Mouse (Mus musculus) liver (tissue): Measurements from ENCODE around the gene Mettl7a1.
A peak's percentile ranks its signal among the peaks of the same experiment; 100 is the strongest.
"Not testable (repeated sequence)": the region's sequence is repeated elsewhere in the genome, so short reads cannot be mapped to it uniquely, and the experiment has no call there.

ENCODE experiments used
- DNase-seq: peaks from one replicate; pipeline ENCODE4 v3.0.0-alpha.2; 2020; ENCODE audit warnings: mixed read lengths

Mettl7a1 gene

DNA sequence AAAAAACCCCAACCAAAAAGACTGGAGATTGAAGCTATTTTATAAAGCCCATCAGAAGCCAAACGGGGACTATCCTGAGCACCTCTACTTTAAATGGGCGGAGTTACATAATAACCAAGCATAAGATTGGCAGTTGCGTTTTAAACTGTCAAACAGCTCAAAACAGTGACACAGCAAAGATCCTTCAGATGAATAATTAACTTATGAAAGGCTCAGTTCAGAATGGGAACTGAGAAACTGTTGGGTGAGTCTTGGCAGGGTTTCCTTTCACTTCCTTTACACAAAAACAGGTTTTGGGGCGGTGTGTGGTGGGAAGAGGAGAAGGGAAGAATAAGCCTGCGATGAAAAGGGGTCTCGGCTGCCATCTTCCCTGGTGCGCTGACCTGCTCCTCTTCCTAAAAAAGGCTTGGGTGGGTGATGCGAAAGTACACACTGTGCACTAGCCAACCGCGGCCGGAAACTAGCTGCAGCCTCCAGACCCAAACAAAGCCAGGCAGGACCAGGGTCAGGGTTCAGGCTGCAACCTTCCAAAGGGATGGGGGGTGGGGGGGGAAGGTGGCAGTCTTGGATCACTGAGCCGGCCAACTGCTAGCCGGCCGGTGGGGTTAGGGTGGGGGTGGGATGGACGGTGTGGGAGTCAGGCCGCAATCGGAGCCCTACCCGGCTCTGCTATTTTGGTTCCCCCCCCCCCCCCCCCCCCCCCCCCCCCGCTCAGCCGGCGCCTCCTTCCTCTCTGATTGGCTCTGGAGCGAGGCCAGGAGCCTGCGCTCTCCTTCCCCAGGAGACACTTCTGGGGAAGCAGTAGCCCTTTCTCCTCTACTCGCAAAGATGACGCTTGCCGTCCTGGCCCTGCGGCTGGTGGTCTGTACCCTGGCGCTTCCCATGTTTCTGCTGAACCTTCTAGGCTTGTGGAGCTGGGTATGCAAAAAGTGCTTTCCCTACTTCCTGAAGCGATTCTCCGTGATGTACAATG lies at the start of gene Mettl7a1:
Gene Mettl7a1, plus strand, starts transcription at position 122 of the 973 bp plus-strand sequence.
- DNase-seq: peak; percentile 84

DNA sequence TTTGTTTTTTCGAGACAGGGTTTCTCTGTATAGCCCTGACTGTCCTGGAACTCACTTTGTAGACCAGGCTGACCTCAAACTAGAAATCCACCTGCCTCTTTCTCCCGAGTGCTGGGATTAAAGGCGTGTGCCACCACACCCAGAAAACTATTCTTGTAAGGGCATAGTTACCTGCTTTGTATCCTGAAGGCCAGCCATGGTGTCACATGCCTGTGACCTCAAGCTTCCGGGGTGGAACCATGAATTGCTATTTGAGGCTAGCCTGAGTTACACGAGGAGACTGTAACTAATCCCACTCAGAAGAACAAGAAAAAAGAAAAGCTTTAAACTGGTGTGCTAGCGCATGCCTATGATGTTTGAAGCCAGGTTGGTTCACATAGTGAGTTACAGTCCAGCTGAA lies 47.6 kb upstream of the Mettl7a1 start:
- DNase-seq: no peak

DNA sequence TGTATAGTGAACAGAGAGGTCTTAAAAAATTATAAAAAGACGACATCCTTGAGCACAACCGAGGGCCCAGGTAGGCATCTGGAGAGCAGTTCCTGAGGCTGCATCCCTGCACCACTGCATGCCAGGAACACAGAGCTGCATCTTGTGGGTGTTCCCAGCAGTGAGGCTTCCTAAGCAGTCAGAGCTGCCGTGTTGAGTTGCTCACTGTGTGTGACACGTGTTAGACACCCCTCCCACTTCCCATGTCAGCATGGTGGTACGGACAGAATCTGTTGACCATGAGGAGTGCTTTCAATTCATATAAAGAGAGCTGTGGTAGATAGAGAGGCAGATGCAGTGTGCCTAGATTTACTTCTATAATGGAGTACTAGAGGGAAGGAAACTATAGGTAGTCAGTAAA lies 46.6 kb upstream of the Mettl7a1 start:
- DNase-seq: no peak

DNA sequence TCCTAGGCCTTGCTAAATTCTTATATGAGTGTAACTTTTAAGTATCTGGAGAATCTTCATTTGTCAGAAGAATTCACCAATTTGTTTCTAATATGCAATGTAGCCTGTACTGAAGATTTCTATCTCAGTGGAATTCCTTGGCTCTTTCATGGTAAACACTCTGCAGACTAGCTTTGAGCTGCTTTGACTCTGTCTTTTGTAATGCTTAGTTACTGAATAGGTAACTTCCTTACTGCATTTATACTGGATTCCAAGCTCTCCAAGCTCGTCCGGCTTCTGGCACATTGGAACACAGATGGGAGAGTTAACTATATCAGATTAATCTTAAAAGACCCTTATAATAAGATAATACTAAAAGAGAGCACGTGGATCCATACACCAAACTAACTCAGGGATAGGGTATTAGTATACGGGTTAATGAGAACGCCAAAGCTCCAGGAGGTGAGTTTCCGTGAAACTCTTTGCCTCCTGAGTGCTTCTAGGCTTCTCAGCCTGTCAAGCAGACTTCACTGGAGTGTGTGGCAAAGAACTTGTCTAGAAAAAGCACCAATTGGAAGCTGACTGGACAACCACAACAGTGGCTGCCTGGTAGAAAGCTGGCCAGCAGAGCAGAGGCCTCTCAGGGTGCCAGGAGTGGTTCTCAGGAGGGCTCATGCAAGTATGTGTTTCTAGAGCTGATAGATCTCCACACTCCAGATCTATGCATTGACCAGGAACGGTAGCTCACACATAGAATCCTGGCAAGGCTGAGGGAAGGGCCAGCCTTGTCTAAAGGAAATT lies 45.1 kb upstream of the Mettl7a1 start:
- no peak for DNase-seq

DNA sequence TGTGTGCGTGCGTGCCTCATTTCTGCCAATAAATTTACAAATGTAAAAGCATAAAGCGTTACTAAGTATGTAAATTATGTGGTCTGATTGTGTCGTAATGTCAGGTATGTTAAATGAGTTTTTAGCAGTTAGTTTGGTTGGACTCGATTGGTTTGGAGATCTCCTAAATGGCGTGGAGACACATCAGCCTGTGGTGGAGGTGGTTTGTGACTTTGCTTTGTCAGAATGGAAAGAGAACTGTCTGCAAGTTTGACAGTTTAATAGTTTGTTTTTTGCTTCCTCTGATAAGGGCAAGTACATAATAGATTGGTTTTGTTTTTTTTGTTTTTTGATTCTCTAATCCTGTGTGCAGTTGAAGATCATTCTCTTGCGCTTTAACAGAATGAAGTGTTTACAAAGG lies 43.6 kb upstream of the Mettl7a1 start:
- DNase-seq: not testable (repeated sequence)

DNA sequence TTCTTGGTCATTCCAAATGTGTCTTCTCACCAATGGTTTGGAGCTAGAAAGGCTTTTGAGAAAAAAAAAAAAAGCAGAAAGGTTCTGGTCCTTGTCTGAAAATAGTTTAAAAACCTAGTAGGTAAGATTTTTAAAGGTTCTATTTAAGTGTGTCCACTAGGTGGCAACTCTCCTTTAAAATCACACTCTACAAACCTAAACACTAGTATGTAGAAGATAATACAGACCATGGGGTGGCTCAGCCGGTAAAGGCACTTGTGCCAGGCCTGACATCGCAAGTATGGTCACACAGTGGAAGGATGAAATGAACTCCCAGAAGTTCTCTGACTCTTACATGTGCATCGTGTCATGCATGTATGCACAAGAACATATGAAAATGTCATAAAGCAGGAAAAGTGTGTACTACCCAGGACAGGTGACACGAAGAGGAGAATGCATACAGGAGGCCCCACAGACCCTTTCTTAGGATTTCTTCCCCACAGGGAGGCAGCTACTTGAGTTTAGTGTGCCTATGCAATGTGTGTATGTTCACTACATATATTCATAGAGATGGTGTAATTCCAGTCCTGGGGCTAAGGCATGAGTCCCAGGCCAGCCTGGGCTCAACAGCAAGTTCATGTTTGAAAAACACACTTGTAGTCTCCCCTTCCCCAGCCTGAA lies 40.6 kb upstream of the Mettl7a1 start:
- no peak for DNase-seq

DNA sequence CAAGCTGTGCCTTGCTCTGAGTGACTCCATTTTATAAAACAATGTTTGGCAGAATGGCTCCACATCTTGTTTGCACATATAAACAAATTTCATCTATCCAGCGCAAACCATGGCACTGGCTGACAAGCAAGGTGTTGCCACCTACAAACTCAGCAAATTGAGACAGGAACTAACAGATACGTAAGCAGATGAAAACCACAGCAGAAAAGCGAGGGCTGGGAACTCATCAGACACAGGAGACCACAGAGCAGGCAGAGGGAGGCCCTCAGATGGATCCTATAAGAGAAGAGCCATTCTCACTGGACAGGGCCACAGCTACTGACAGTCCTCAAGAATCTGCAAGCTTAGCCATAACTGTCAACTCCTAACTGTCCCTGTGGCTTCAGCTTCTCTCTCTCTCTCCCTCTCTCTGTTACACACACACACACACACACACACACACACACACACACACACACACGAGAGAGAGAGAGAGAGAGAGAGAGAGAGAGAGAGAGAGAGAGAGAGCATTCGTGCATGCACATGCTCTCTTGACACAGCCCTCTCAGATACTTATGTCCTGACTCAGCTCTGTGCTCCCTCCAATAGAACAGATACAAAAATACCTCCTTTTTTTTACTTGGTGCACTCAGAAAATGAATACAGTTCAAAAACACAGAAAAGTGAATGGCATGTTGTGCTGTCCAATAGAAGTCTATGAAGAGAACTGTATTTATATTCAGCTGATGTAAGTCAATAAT lies 38.2 kb upstream of the Mettl7a1 start:
- DNase-seq: no peak

DNA sequence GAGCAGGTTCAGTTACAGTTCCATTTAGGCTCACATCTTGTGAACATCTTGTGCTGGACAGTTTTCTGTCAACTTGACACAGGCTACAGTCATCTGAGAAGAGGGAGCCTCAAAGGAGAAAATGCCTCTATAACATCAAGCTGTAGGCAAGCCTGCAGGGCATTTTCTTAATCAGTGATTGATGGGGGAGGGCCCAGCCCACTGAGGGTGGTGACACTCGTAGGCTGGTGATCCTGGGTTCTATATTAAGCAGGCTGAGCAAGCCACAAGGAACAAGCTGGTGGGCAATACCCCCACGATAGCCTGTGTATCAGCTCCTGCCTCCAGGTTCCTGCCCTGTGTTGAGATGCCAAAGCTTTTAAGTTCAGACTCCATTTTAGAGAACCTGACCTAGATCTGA lies 35.0 kb upstream of the Mettl7a1 start:
- DNase-seq: no peak

DNA sequence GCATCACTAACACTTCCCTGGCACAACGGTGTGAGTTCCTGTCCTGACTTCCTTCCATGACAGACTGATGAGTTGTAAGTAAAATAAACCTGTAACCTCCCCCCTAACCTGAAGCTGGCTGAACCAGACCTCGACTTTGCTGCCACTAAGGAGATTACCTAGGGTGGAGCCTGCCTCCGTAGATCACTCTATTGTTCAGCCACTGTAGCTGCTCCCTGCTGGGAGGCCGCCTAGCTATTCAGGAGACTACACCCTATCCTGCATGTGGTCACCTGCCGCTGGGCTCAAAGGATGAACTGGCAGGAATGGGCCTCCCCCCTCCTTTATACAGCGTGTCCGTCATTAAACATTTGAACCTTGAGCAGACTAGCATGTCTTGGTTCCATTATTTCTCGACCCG lies 34.2 kb upstream of the Mettl7a1 start:
- no peak for DNase-seq

DNA sequence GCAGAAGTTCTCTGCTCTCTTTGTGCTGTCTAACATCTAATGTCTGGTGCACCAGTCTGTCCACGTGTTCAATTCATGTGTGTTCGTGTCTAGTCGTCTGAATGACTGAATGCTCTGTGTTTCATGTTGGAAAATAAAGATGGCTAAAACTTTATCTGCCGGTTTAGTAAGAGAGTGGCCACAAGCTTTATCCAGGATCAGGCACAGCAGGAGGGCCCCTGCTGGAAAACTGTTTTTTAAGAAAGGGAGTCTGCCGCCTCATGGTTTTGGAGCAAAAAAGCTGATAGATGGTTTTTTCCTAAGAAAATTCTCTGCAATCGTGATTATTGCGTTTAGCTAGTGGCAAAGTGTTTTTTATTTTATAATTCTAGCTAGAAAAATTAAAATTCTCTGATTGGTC lies 33.3 kb upstream of the Mettl7a1 start:
- DNase-seq: not testable (repeated sequence)

DNA sequence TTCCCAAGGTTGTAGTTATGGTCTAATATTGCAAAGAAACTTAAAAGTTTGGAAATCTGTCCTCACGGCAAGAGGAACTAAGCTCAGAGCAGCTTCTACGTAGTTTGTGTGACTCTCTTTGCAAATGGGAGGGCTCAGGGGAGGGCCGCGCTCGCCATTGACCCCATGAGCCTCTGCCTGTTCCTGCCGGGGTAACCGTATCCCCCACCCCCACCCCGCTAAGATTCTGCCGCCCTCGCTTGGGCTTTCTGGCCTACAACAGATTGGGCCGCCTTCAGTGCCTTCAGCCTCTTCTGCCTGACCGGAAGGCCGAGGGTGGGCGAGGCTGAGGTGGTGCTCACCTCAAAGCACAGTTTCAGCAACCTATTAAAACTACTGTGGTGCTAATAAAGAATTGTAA lies 32.5 kb upstream of the Mettl7a1 start:
- DNase-seq: no peak

DNA sequence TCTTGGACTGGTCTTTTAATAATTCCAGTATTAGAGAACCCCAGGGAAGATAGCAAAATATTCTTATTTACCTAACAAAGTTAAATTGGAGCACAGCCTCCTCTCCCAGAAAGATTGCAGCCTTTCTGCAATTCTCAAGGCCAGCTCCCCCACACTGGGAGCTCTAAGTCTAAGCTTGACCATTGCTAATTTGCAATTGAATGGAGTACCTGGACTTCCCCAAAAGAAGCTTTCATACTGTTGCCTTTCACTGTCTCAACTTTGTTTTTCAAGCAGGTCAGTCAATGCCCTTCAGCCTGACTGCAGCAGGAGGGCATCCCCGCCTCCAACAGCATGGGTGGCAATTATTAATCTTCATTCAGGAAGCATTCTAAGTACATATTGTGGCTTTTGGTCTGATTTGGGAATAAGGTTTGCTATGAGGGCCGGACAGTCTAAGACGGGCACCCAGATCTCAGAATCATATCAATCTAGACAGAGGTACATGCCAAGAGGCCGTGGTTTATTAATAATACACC lies 30.1 kb upstream of the Mettl7a1 start:
- DNase-seq: not testable (repeated sequence)

DNA sequence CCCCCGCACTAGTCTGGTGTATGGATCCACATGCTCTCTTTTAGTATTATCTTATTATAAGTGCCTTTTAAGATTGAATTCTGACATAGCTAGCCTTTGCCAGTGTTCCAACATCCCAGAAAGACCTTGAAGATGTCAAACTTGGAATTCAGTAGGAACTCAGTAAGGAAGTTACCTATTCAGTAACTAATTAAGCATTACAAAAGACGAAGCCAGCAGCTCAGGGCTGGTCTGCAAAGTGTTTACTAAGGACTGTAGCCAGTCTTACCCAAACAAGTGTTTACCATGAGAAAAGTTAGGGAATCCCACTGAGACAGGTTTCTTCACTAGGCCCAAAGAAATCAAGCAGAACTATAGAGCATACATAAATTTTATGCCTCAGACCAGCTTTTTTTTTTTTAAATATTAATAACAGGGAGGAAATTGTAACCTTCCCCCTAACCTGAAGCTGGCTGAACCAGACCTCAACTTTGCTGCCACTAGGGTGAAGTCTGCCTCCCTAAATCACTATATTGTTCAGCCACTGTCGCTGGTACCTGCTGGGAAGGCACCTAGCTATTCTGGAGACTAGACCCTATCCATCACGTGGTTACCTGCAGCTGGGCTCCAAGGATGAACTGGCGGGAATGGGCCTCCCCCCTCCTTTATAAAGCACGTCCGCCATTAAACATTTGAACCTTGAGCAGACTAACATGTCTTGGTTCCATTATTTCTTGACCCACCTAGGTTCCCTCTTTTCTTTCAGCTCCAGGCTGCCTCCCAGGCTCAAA lies 29.0 kb upstream of the Mettl7a1 start:
- DNase-seq: no peak

DNA sequence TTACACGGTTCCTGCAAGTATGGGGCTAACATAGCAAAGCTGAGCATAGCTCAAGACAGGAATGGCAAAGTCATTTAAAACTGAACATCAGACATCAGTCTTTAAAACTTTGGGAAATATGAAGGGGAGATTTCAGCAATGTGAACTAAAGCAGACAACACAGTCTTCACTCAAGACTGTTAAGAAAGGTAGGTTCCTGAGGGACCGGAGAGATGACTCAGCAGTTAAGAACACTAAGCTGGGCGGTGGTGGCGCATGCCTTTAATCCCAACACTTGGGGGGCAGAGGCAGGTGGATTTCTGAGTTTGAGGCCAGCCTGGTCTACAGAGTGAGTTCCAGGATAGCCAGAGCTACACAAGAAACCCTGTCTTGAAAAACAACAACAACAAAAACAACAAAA lies 27.5 kb upstream of the Mettl7a1 start:
- DNase-seq: no peak

DNA sequence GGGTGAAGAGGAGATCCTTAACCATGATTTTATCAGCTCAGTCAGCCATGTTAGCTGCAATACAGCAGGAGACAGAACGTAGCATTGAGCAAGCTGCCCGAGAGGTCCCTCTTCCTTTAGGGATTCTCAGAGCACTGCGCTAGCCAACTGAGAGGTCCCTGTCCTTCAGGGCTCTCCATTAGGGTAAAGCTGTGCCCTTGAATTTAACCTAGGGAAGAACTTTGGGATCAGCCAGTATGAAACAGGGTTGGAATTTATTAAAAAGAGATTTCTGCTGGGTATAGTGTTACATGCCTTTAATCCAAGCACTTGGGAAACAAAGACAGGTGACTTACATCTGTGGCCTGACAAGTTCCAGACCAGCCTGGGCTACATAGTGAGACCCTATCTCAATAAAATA lies 26.4 kb upstream of the Mettl7a1 start:
- DNase-seq: no peak

DNA sequence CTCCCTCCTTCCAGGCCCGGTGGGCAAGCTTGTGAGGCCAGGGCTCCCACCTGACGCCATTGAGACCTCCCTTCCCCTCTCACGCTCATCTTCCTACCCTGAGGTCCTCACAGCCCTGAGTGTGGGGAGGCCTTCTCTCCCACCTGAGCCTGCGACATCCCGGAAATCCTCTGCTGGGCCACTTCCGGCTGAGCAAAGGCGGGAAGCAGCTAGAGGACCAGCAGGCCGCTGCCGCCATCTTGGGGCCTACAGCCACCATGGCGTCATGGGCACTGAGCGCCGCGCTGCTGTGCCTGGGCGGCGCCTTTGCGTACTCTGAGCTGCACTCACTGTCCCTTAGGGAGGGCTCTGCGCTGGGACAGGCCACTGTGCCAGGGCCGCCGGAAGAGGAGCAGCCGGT lies 23.3 kb upstream of the Mettl7a1 start, which contains the start of gene Tmprss12:
Gene Tmprss12, plus strand, starts transcription at position 212 of the 400 bp plus-strand sequence.
- DNase-seq: no peak

DNA sequence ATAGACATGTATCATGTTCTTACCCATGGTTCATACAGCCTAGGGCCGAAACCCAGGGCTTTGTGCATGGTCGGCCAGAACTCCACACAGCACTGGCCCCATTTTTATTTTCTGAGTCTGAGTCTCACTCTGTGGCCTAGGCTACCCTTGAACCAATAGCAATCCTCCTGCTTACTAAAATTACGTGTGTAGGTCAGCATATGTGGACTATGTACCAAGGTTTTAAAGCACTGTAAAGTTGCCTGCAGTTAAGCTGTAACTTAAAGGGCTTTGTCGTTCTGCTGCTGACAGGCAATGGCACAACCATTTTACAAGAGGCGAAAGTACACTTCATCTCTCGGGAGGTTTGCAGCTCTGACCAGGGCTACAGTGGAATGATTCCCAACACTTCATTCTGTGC lies 15.0 kb upstream of the Mettl7a1 start:
- no peak for DNase-seq

DNA sequence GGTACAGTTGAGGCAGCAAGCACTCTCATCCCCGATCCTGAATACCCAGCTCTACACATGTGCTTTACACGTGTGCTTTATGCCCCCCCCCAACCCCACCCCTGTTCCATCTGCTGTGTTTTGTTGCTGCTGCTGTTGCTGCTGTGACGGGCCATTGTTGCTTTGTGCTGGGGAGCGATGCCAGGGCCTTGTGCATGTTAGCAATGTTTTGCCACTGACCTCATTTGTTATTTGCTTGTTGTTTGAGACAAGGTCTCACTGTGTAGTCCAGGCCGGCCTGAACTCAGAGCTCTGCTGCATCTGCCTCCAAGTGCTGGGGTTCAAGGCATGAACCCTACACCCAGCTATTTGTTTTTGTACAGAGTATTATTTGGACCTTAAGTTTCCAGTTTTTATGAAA lies 13.1 kb upstream of the Mettl7a1 start:
- no peak for DNase-seq

DNA sequence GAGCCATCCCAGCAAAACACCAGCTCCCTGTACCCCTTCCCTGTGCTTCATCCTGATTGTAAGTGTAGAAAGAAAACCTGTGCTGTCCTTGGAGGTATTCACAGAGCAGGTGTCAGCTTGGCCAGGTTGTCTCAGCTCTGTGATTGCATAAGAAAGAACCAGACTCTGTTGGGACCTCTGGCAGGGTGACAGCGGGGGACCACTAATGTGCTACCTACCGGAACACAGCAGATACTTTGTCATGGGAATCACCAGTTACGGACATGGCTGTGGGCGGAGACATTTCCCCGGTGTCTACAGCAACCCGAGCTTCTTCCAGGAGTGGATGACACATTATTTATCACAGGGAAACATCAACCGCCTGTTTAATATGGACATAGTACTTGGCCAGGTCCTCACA lies 11.6 kb upstream of the Mettl7a1 start:
- no peak for DNase-seq

DNA sequence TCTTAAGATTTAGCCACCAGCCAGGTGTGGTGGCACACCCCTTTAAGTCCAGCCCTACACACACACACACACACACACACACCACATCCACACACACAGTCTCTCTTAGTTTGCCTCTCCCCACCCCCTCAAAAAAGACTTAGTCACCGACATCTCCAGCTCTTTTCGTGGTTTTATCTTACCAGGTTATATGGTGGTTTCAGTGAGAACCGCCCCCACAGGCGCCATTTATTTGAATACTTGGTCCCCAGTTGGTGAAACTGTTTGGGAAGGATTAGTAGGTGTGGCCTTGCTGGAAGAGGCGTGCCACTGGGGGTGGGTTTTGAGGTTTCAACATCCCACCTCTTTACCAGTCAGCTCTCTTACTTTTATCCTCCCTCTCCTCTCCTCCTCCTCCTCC lies 6.1 kb upstream of the Mettl7a1 start:
- no peak for DNase-seq

DNA sequence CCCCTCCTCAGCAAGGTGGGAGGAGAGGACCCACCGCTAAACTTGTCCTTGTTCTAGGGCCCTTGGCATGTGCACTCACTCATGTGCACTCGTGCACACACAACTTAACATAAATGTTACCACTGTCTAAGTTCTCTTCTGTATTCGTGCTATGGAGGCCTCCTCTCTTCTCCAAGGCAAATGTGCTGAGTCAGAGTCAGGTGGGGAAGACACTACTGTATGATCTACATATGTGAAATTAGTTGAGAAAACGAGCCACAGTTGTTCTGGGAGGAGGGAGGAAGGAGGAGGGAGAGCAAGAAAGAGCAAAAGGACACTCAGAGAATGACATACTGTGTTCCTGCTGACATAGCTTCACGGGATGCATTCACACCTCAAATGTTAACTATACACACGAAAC lies 3.4 kb upstream of the Mettl7a1 start:
- no peak for DNase-seq

DNA sequence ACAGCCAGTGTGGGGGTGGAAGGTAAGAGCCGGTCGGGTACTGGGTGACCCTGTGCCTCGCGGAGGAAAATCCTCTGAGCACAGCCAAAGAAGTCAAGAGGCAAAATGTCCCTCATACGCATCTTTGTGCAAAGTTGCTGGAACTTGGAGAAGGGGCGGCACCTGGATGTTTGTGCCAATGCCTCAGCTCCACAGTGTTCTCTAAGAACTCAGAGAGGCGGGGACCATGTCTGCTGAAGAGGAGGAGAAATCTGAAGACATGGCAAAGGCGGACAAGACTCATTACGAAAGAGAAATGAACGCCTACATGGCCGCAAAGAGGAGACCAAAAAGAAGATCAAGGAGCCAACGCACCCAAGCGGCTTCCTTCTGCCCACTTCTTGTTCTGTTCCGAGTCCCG lies 2.4 kb upstream of the Mettl7a1 start:
- no peak for DNase-seq
